Mouse (Mus musculus) intestine, embryonic 15.5 days (tissue): ENCODE results near the gene Camkv. TPM values are rescaled to one million over a fixed set of nuclear protein-coding genes. Genes with fewer than 3 reads are reported as not detected.
A peak's percentile ranks its signal among the peaks of the same experiment; 100 is the strongest.

Experiments
- ATAC-seq: fragments of 200-750 bp; cut with Nextera tagmentation; 2 replicates; pipeline ENCODE4 v1.8.0; 2017; ENCODE audit warnings: moderate TSS enrichment, moderate library complexity
- H3K27ac ChIP-seq: fragments of 300-500 bp; sonication (generic); 2 replicates; pipeline ENCODE4 v1.5.1; 2015; ENCODE audit warnings: mild to moderate bottlenecking, inconsistent platforms
- H3K27me3 ChIP-seq: fragments of 300-500 bp; sonication (generic); replicated peaks from 2 replicates; pipeline ENCODE4 v1.6.1; 2015; ENCODE audit warnings: inconsistent platforms
- H3K36me3 ChIP-seq: fragments of 300-500 bp; sonication (generic); 2 replicates; pipeline ENCODE4 v1.6.1; 2015; ENCODE audit warnings: inconsistent platforms
- H3K4me1 ChIP-seq: fragments of 300-500 bp; sonication (generic); replicated peaks from 2 replicates; pipeline ENCODE4 v1.6.1; 2015; ENCODE audit warnings: inconsistent platforms
- H3K4me2 ChIP-seq: fragments of 300-500 bp; sonication (generic); replicated peaks from 2 replicates; pipeline ENCODE4 v1.6.1; 2015; ENCODE audit warnings: mild to moderate bottlenecking, inconsistent platforms
- H3K4me3 ChIP-seq: fragments of 300-500 bp; sonication (generic); replicated peaks from 2 replicates; pipeline ENCODE4 v1.5.1; 2015; ENCODE audit warnings: inconsistent platforms
- H3K9ac ChIP-seq: fragments of 300-500 bp; sonication (generic); 2 replicates; pipeline ENCODE4 v1.6.1; 2015; ENCODE audit warnings: inconsistent platforms
- H3K9me3 ChIP-seq: fragments of 300-500 bp; sonication (generic); 2 replicates; pipeline ENCODE4 v1.6.1; 2016; ENCODE audit warnings: inconsistent platforms
- WGBS: fragments of 180-500 bp; shearing (Covaris S2); methylation state at CpG from one replicate; pipeline ENCODE4 v1.1.7; 2015; 5-methylcytosine and 5-hydroxymethylcytosine counted together
- polyA plus RNA-seq: library from polyadenylated mRNA; unstranded; fragments of >200 nt; fragmentation: Nextera tagmentation; extraction: Ambion mirVana; gene quantifications from 2 replicates; pipeline ENCODE4 v1.2.1, GENCODE M21; 2015

The Camkv gene
- polyA plus RNA-seq, 1 experiment from 2014 or later: 2.2 TPM

- ATAC-seq: peak; percentile 95
- H3K27ac ChIP-seq: peak overlapping the region; percentile 74
- 21% methylated on average over 45 of the region's 45 CpGs for WGBS
Measured at GRCm38 (mm10) chr9:107950460-107951355, 15.2 kb downstream of the Camkv start.

DNA sequence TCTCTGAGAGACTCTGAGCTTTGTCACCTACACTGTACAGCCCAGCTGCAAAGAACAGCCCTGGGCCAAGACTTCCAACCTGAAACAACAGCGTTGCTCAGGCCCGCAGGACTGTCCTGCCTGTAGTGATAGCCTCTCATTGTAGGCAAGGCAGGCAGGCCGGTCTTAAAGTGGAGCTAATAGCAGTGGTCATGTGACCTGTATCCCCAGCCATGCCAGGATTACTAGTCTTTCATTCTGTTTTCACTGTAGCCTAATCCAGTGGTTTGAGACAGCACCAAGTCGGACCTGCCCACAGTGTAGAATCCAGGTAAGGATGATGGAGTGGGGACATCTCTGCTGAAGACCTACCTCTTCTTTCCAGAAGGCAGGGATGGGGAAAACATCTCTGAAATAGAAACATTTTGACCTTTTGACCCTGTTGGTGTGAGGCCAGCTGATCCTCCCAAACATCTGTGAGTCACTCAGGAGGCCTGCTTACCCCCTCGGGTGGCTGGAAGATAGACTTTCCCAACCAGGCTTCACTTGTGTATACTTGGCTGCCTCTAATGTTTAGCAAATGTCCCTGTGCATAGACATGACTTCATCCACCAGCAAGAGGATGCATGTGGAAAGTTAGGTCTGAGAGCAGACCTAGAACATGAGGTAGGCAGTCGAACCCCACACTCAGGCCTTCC is 20.3 kb downstream of the Camkv start:
- H3K9me3 ChIP-seq: no peaks in the 10 kb centered on the region
- H3K27me3 ChIP-seq: no peaks in the 10 kb centered on the region
- no peak for ATAC-seq
- H3K4me2 ChIP-seq: no peak overlapping the region
- H3K36me3 ChIP-seq: peaks cover 17% of the 10 kb centered on the region; the same call in 1 of the 2 replicates
- 76% methylated on average over 6 of the region's 6 CpGs for WGBS
- peaks cover 3% of the 10 kb centered on the region for H3K4me1 ChIP-seq
- H3K4me3 ChIP-seq: no peak overlapping the region
- no peak overlapping the region for H3K9ac ChIP-seq
- no peak overlapping the region for H3K27ac ChIP-seq

More at GRCm38 (mm10) chr9:107950460-107951355, 15.2 kb downstream of the Camkv start:
- H3K4me3 ChIP-seq: peak overlapping the region; percentile 68
- H3K9me3 ChIP-seq: no peaks in the 10 kb centered on the region
- no peaks in the 10 kb centered on the region for H3K36me3 ChIP-seq
- no peaks in the 10 kb centered on the region for H3K27me3 ChIP-seq
- H3K9ac ChIP-seq: peak overlapping the region; percentile 53
- H3K4me2 ChIP-seq: peak overlapping the region; percentile 75
- peaks cover 3% of the 10 kb centered on the region for H3K4me1 ChIP-seq

GRCm38 (mm10) chr9:107957141-107957540 is 21.7 kb downstream of the Camkv start:
- ATAC-seq: no peak
- Histone ChIP-seq H3K27me3 (no peaks in the 10 kb centered on the region), H3K9ac (no peak overlapping the region), H3K27ac (no peak overlapping the region), H3K36me3 (peaks cover 25% of the 10 kb centered on the region), H3K9me3 (no peaks in the 10 kb centered on the region), H3K4me2 (no peak overlapping the region), H3K4me3 (no peak overlapping the region), H3K4me1 (no peaks in the 10 kb centered on the region; the same call in 1 of the 2 replicates)
- 64% methylated on average over 6 of the region's 6 CpGs for WGBS

DNA sequence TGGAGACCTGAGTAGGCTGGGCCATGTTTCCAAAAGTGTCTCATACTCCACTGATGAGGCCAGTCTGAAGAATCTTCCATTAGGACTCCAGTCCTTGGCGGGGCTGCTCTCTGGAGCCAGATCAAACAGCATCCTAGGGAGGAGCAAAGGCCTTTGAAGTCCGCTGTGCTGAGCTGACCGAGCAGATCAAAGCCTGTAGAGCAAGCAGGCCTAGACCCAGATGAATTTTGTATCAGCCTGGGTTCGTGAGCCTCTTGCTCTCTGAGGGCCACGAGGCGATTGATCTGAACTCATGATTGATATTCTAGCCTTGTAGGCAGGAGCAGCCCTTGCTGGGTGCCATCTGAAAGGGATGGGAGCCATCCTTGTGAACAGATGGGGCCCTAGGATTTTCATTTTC is 24.4 kb downstream of the Camkv start:
- Histone ChIP-seq H3K4me2 (no peak overlapping the region), H3K27ac (no peak overlapping the region), H3K36me3 (peaks cover 28% of the 10 kb centered on the region), H3K27me3 (no peaks in the 10 kb centered on the region), H3K4me1 (no peaks in the 10 kb centered on the region), H3K9me3 (no peaks in the 10 kb centered on the region), H3K4me3 (no peak overlapping the region), H3K9ac (no peak overlapping the region)
- WGBS: 58% methylated on average over 6 of the region's 6 CpGs
- ATAC-seq: no peak

DNA sequence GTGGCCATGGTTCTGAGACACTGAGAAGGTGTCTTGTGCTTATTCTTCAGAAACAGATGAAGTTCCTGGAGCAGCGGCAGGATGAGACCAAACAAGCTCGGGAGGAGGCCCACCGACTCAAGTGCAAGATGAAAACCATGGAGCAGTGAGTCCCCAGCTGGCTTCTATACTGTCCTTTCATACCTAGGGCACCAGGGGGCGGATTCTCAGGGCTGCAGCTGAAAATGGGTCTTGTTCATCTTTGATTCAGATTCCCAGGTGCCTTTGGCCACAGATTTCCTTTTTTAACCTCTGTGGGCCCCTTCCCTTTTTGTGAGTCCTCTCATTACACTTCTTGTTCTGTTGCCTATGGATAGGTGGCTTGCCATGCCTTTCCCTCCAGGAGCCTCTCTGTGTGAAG is 25.5 kb downstream of the Camkv start:
- Histone ChIP-seq H3K9me3 (no peaks in the 10 kb centered on the region), H3K4me2 (no peak overlapping the region), H3K27ac (no peak overlapping the region), H3K36me3 (peaks cover 29% of the 10 kb centered on the region), H3K4me3 (no peak overlapping the region), H3K9ac (no peak overlapping the region), H3K27me3 (no peaks in the 10 kb centered on the region), H3K4me1 (no peaks in the 10 kb centered on the region)
- WGBS: 76% methylated on average over 4 of the region's 4 CpGs
- no peak for ATAC-seq

GRCm38 (mm10) chr9:107961351-107961762 is 25.9 kb downstream of the Camkv start:
- H3K36me3 ChIP-seq: peaks cover 29% of the 10 kb centered on the region

GRCm38 (mm10) chr9:107961881-107962280 is 26.4 kb downstream of the Camkv start:
- Histone ChIP-seq H3K4me1 (no peaks in the 10 kb centered on the region), H3K9ac (no peak overlapping the region), H3K27ac (no peak overlapping the region), H3K27me3 (no peaks in the 10 kb centered on the region), H3K4me2 (no peak overlapping the region), H3K9me3 (no peaks in the 10 kb centered on the region), H3K4me3 (no peak overlapping the region), H3K36me3 (peaks cover 26% of the 10 kb centered on the region)
- ATAC-seq: no peak
- 54% methylated on average over 5 of the region's 5 CpGs for WGBS

More at GRCm38 (mm10) chr9:107961351-107961762, 25.9 kb downstream of the Camkv start:
- H3K9me3 ChIP-seq: no peaks in the 10 kb centered on the region
- no peaks in the 10 kb centered on the region for H3K27me3 ChIP-seq
- H3K9ac ChIP-seq: no peak overlapping the region
- H3K4me3 ChIP-seq: no peak overlapping the region
- no peaks in the 10 kb centered on the region for H3K4me1 ChIP-seq
- ATAC-seq: no peak
- H3K4me2 ChIP-seq: no peak overlapping the region
- no peak overlapping the region for H3K27ac ChIP-seq
- 88% methylated on average over 10 of the region's 10 CpGs for WGBS

GRCm38 (mm10) chr9:107962916-107963315 is 27.4 kb downstream of the Camkv start:
- H3K36me3 ChIP-seq: peaks cover 18% of the 10 kb centered on the region

GRCm38 (mm10) chr9:107963700-107964099 is 28.2 kb downstream of the Camkv start:
- ATAC-seq: peak; percentile 81
- Histone ChIP-seq H3K9ac (no peak overlapping the region), H3K4me3 (no peak overlapping the region), H3K9me3 (no peaks in the 10 kb centered on the region), H3K36me3 (peaks cover 18% of the 10 kb centered on the region), H3K4me2 (no peak overlapping the region), H3K4me1 (no peaks in the 10 kb centered on the region), H3K27me3 (no peaks in the 10 kb centered on the region), H3K27ac (no peak overlapping the region)
- 26% methylated on average over 5 of the region's 5 CpGs for WGBS

More at GRCm38 (mm10) chr9:107962916-107963315, 27.4 kb downstream of the Camkv start:
- Histone ChIP-seq H3K4me1 (no peaks in the 10 kb centered on the region), H3K4me2 (no peak overlapping the region), H3K27ac (no peak overlapping the region), H3K27me3 (no peaks in the 10 kb centered on the region), H3K4me3 (no peak overlapping the region), H3K9me3 (no peaks in the 10 kb centered on the region), H3K9ac (no peak overlapping the region)
- ATAC-seq: peak; percentile 34; the same call in 1 of the 2 replicates
- 92% methylated on average over 9 of the region's 9 CpGs for WGBS

DNA sequence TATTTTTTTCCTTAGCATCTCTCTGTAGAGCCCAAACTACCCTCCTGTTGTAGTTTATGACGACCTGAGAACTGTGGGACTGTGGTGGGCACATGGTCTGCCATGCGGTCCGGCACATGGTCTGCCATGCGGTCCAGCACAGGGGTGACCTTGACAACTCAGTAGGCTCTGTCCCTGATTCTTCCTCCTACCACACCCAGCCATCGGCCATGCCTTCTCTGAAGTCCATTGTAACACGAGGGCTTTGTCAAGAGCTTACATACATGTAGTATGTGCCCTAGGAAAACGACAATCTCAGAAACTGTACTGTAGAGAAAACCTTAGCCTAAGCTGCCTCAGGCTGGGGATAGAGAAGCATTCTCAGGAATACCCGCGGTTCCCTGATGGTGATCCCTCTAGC is 29.2 kb downstream of the Camkv start:
- Histone ChIP-seq H3K27ac (no peak overlapping the region), H3K36me3 (peaks cover 15% of the 10 kb centered on the region), H3K9me3 (no peaks in the 10 kb centered on the region), H3K4me2 (no peak overlapping the region), H3K4me3 (no peak overlapping the region), H3K9ac (no peak overlapping the region), H3K27me3 (no peaks in the 10 kb centered on the region), H3K4me1 (no peaks in the 10 kb centered on the region)
- WGBS: 93% methylated on average over 9 of the region's 9 CpGs
- no peak for ATAC-seq

GRCm38 (mm10) chr9:107966676-107967075 is 31.2 kb downstream of the Camkv start:
- Histone ChIP-seq H3K4me2 (no peak overlapping the region), H3K9ac (no peak overlapping the region), H3K4me1 (no peaks in the 10 kb centered on the region), H3K27ac (no peak overlapping the region; the same call in 1 of the 2 replicates), H3K4me3 (no peak overlapping the region), H3K27me3 (no peaks in the 10 kb centered on the region), H3K9me3 (no peaks in the 10 kb centered on the region), H3K36me3 (peaks cover 13% of the 10 kb centered on the region; the same call in 1 of the 2 replicates)
- whole genome bisulfite sequencing: 89% methylated on average over 10 of the region's 10 CpGs
- no peak for ATAC-seq

DNA sequence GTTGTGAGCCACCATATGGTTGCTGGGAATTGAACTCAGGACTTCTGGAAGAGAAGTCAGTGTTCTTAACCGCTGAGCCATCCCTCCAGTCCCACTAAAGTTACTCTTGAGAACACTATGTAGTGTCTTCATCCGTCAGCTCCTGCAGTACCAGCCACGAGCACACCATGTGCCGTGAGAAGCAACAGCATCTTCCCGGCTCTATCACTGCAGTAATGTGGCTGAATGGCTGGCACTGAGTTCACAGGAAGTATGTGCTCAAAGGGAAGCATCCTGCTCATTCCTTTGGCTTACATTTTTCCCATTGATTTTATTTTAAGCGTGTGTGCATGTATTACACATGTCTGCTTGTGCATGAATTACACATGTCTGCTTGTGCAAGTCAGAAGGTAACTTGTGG is 32.0 kb downstream of the Camkv start:
- no peak for ATAC-seq
- H3K27ac ChIP-seq: no peak overlapping the region
- WGBS: 84% methylated on average over 6 of the region's 6 CpGs

More for the DNA sequence above, 32.0 kb downstream of the Camkv start:
- Histone ChIP-seq H3K4me1 (no peaks in the 10 kb centered on the region), H3K36me3 (peaks cover 10% of the 10 kb centered on the region; the same call in 1 of the 2 replicates), H3K9me3 (no peaks in the 10 kb centered on the region), H3K9ac (no peak overlapping the region), H3K4me3 (no peak overlapping the region), H3K4me2 (no peak overlapping the region), H3K27me3 (no peaks in the 10 kb centered on the region)
